Mouse (Mus musculus) heart, postnatal 0 days (tissue): ENCODE measurements around the gene 4930415O20Rik.

Experiments
- CTCF ChIP-seq: IDR thresholded peaks from 2 replicates; pipeline ENCODE4 v1.5.1; 2016; ENCODE audit warnings: antibody characterized with exemption, control low read depth, low read depth
- EP300 ChIP-seq: IDR thresholded peaks from 2 replicates; pipeline ENCODE4 v1.6.1; 2016; ENCODE audit warnings: antibody characterized with exemption, low read depth

DNA sequence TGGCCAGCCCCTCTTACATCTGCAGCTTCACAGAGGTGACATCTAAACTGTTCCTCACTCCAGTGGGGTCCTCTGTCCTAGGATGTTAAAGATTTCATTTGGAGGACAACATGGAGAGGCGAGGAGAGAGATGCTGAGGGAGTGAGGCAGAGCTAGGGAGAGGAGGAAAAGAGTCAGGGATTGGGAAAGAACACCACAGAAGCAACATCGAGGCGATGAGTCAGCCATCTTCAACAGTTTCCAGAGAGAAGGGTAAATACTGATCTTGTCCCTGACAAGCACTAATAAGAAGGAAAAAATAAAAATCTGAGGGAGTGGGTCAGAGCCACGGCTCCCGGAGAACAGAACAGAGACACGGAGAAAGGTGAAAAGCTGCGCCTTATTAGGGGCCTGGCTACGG is 12.2 kb downstream of the 4930415O20Rik start:
- TF ChIP-seq CTCF (no peak), EP300 (no peak)
